Mouse (Mus musculus) heart, embryonic 12.5 days (tissue): ENCODE measurements around the gene Cenpb. TPM values are rescaled to one million over a fixed set of nuclear protein-coding genes. Genes with fewer than 3 reads are reported as not detected.
A peak's percentile ranks its signal among the peaks of the same experiment; 100 is the strongest.

Source experiments
- ATAC-seq: fragments of 200-750 bp; cut with Nextera tagmentation; 2 replicates; pipeline ENCODE4 v1.8.0; 2017; ENCODE audit warnings: moderate TSS enrichment, moderate library complexity; ENCODE audit not compliant: insufficient number of reproducible peaks, low FRiP score
- H3K27ac ChIP-seq: fragments of 300-500 bp; sonication (generic); 2 replicates; pipeline ENCODE4 v1.5.1; 2016; ENCODE audit warnings: mild to moderate bottlenecking, moderate library complexity; ENCODE audit not compliant: poor library complexity, severe bottlenecking
- H3K27me3 ChIP-seq: fragments of 300-500 bp; sonication (generic); replicated peaks from 2 replicates; pipeline ENCODE4 v1.6.1; 2016; ENCODE audit warnings: mild to moderate bottlenecking, moderate library complexity
- H3K36me3 ChIP-seq: fragments of 300-500 bp; sonication (generic); 2 replicates; pipeline ENCODE4 v1.6.1; 2016; ENCODE audit warnings: mild to moderate bottlenecking, moderate library complexity
- H3K4me1 ChIP-seq: fragments of 300-500 bp; sonication (generic); replicated peaks from 2 replicates; pipeline ENCODE4 v1.6.1; 2016; ENCODE audit warnings: mild to moderate bottlenecking
- H3K4me2 ChIP-seq: fragments of 300-500 bp; sonication (generic); 2 replicates; pipeline ENCODE4 v1.6.1; 2016; ENCODE audit warnings: mild to moderate bottlenecking, moderate library complexity
- H3K4me3 ChIP-seq: fragments of 300-500 bp; sonication (generic); 2 replicates; pipeline ENCODE4 v1.5.1; 2016; ENCODE audit warnings: mild to moderate bottlenecking
- H3K9ac ChIP-seq: fragments of 300-500 bp; sonication (generic); 2 replicates; pipeline ENCODE4 v1.6.1; 2016; ENCODE audit warnings: mild to moderate bottlenecking, moderate library complexity
- H3K9me3 ChIP-seq: fragments of 300-500 bp; sonication (generic); replicated peaks from 2 replicates; pipeline ENCODE4 v1.6.1; 2016; ENCODE audit warnings: mild to moderate bottlenecking, moderate library complexity
- WGBS: fragments of 180-500 bp; shearing (Covaris S2); methylation state at CpG from one replicate; pipeline ENCODE4 v1.1.7; 2016; 5-methylcytosine and 5-hydroxymethylcytosine counted together
- polyA plus RNA-seq: library from polyadenylated mRNA; unstranded; fragments of >200 nt; fragmentation: Nextera tagmentation; extraction: Ambion mirVana; gene quantifications from 2 replicates; pipeline ENCODE4 v1.2.1, GENCODE M21; 2016

Gene Cenpb
- polyA plus RNA-seq, 1 experiment from 2014 or later = 7.2 TPM

- 76% methylated on average over 7 of the region's 7 CpGs for WGBS
- no peak overlapping the region for H3K9ac ChIP-seq
- H3K9me3 ChIP-seq = no peaks in the 10 kb centered on the region
- no peak overlapping the region for H3K4me2 ChIP-seq
- no peak overlapping the region for H3K27ac ChIP-seq
- ATAC-seq = no peak
- peaks cover 33% of the 10 kb centered on the region for H3K4me1 ChIP-seq
- no peak overlapping the region for H3K4me3 ChIP-seq
- no peaks in the 10 kb centered on the region for H3K27me3 ChIP-seq
- H3K36me3 ChIP-seq = peaks cover 55% of the 10 kb centered on the region
Measured at GRCm38 (mm10) chr2:131191005-131191390, 11.1 kb upstream of the Cenpb start.

- 50% methylated on average over 10 of the region's 10 CpGs for WGBS
- H3K9ac ChIP-seq = no peak overlapping the region
- H3K27me3 ChIP-seq = no peaks in the 10 kb centered on the region
- 0 out of 2 replicates have a peak overlapping the region, but pooled peaks have one; percentile 4 for H3K4me2 ChIP-seq
- peaks cover 50% of the 10 kb centered on the region for H3K36me3 ChIP-seq
- H3K4me1 ChIP-seq = peaks cover 38% of the 10 kb centered on the region
- H3K4me3 ChIP-seq = no peak overlapping the region
- no peak overlapping the region for H3K27ac ChIP-seq
- ATAC-seq = no peak
- no peaks in the 10 kb centered on the region for H3K9me3 ChIP-seq
Measured at GRCm38 (mm10) chr2:131190344-131191004, 10.6 kb upstream of the Cenpb start.

- no peak for ATAC-seq
- no peaks in the 10 kb centered on the region for H3K27me3 ChIP-seq
- H3K9ac ChIP-seq = no peak overlapping the region
- peaks cover 40% of the 10 kb centered on the region for H3K4me1 ChIP-seq
- no peak overlapping the region for H3K27ac ChIP-seq
- peaks cover 43% of the 10 kb centered on the region for H3K36me3 ChIP-seq
- 50% methylated on average over 5 of the region's 5 CpGs for WGBS
- no peak overlapping the region; the same call in 1 of the 2 replicates for H3K4me2 ChIP-seq
- H3K4me3 ChIP-seq = no peak overlapping the region
- no peaks in the 10 kb centered on the region for H3K9me3 ChIP-seq
Measured at GRCm38 (mm10) chr2:131189521-131190309, 9.8 kb upstream of the Cenpb start.

- no peak for ATAC-seq
- H3K27ac ChIP-seq = no peak overlapping the region
- peaks cover 40% of the 10 kb centered on the region for H3K4me1 ChIP-seq
- peak overlapping the region; percentile 59; the same call in 1 of the 2 replicates for H3K4me3 ChIP-seq
- H3K9ac ChIP-seq = no peak overlapping the region
- H3K27me3 ChIP-seq = no peaks in the 10 kb centered on the region
- 82% methylated on average over 5 of the region's 5 CpGs for WGBS
- H3K36me3 ChIP-seq = peaks cover 29% of the 10 kb centered on the region
- no peaks in the 10 kb centered on the region for H3K9me3 ChIP-seq
- H3K4me2 ChIP-seq = peak overlapping the region; percentile 76
Measured at GRCm38 (mm10) chr2:131188311-131188710, 8.4 kb upstream of the Cenpb start.

GRCm38 (mm10) chr2:131187602-131187922, 7.7 kb upstream of the Cenpb start:
- peak overlapping the region; percentile 74 for H3K9ac ChIP-seq
- peaks cover 40% of the 10 kb centered on the region for H3K4me1 ChIP-seq
- no peak for ATAC-seq
- WGBS = 32% methylated on average over 3 of the region's 3 CpGs
- peaks cover 21% of the 10 kb centered on the region for H3K36me3 ChIP-seq
- H3K27me3 ChIP-seq = no peaks in the 10 kb centered on the region
- peak overlapping the region; percentile 59 for H3K4me3 ChIP-seq
- H3K9me3 ChIP-seq = no peaks in the 10 kb centered on the region
- H3K27ac ChIP-seq = 0 out of 2 replicates have a peak overlapping the region, but pooled peaks have one; percentile 86
- peak overlapping the region; percentile 76 for H3K4me2 ChIP-seq

- no peaks in the 10 kb centered on the region for H3K9me3 ChIP-seq
- peak within 1 kb of the TSS; percentile 76 for H3K4me2 ChIP-seq
- no peaks in the 10 kb centered on the region for H3K27me3 ChIP-seq
- ATAC-seq = peak; percentile 93
- peak within 1 kb of the TSS; percentile 86 for H3K27ac ChIP-seq
- H3K4me3 ChIP-seq = peak within 1 kb of the TSS; percentile 59
- peaks cover 40% of the 10 kb centered on the region for H3K4me1 ChIP-seq
- peaks cover 18% of the 10 kb centered on the region for H3K36me3 ChIP-seq
- H3K9ac ChIP-seq = peak within 1 kb of the TSS; percentile 74
- under 1% methylated on average over 39 of the region's 43 CpGs for WGBS
Measured at GRCm38 (mm10) chr2:131186771-131187601, 7.1 kb upstream of the Cenpb start, which contains the start of the genes Cdc25b and Spef1. TSS of gene Cdc25b (plus strand) at chr2:131186949. TSS of gene Spef1 (minus strand) at chr2:131187282.

- no peaks in the 10 kb centered on the region for H3K9me3 ChIP-seq
- H3K9ac ChIP-seq = peak overlapping the region; percentile 74
- peak overlapping the region; percentile 86 for H3K27ac ChIP-seq
- peaks cover 11% of the 10 kb centered on the region; the same call in 1 of the 2 replicates for H3K36me3 ChIP-seq
- peak overlapping the region; percentile 76 for H3K4me2 ChIP-seq
- no peaks in the 10 kb centered on the region for H3K27me3 ChIP-seq
- peak overlapping the region; percentile 59 for H3K4me3 ChIP-seq
- H3K4me1 ChIP-seq = peaks cover 40% of the 10 kb centered on the region
- WGBS = 0% methylated on average over 14 of the region's 14 CpGs
- ATAC-seq = peak; percentile 59
Measured at GRCm38 (mm10) chr2:131186343-131186742, 6.5 kb upstream of the Cenpb start.

GRCm38 (mm10) chr2:131179246-131179886, 501 bp downstream of the Cenpb start:
- peaks cover 40% of the 10 kb centered on the region for H3K4me1 ChIP-seq
- peak overlapping the region; percentile 95 for H3K4me2 ChIP-seq
- peaks cover 22% of the 10 kb centered on the region for H3K36me3 ChIP-seq
- WGBS = 1% methylated on average over 67 of the region's 67 CpGs
- peak overlapping the region; percentile 91 for H3K9ac ChIP-seq
- peak overlapping the region; percentile 82 for H3K27ac ChIP-seq
- H3K4me3 ChIP-seq = peak overlapping the region; percentile 87
- no peaks in the 10 kb centered on the region for H3K9me3 ChIP-seq
- peak; percentile 56 for ATAC-seq
- no peaks in the 10 kb centered on the region for H3K27me3 ChIP-seq

GRCm38 (mm10) chr2:131178828-131179245, 1.0 kb downstream of the Cenpb start:
- Histone ChIP-seq H3K4me3 (peak overlapping the region; percentile 87), H3K4me1 (peaks cover 42% of the 10 kb centered on the region), H3K4me2 (peak overlapping the region; percentile 95), H3K9me3 (no peaks in the 10 kb centered on the region), H3K27me3 (peaks cover 2% of the 10 kb centered on the region; the same call in 1 of the 2 replicates), H3K9ac (peak overlapping the region; percentile 91), H3K27ac (peak overlapping the region; percentile 82; the same call in 1 of the 2 replicates), H3K36me3 (peaks cover 22% of the 10 kb centered on the region)
- no peak for ATAC-seq
- 35% methylated on average over 26 of the region's 26 CpGs for WGBS

- Histone ChIP-seq H3K4me3 (0 out of 2 replicates have a peak overlapping the region, but pooled peaks have one; percentile 6), H3K9me3 (no peaks in the 10 kb centered on the region), H3K4me2 (peak overlapping the region; percentile 95), H3K9ac (peak overlapping the region; percentile 57), H3K27me3 (peaks cover 11% of the 10 kb centered on the region), H3K4me1 (peaks cover 42% of the 10 kb centered on the region), H3K27ac (no peak overlapping the region), H3K36me3 (peaks cover 22% of the 10 kb centered on the region)
- WGBS = 90% methylated on average over 9 of the region's 9 CpGs
- ATAC-seq = no peak
Measured at GRCm38 (mm10) chr2:131177932-131178331, 1.9 kb downstream of the Cenpb start.
